Mouse (Mus musculus) layer of hippocampus, adult 2 months (tissue): ENCODE data around the gene Stam. TPM values are rescaled to one million over a fixed set of nuclear protein-coding genes. Genes with fewer than 3 reads are reported as not detected.
A peak's percentile ranks its signal among the peaks of the same experiment; 100 is the strongest.

Source experiments
- DNase-seq, 2 experiments: peaks; one replicate each; pipeline ENCODE4 v3.0.0; 2022; ENCODE audit warnings: low spot score in 2 of 2
- H3K27ac ChIP-seq: fragments of 200-600 bp; 2 replicates; pipeline ENCODE4 v1.8.1; 2022
- H3K4me3 ChIP-seq: fragments of 200-600 bp; 2 replicates; pipeline ENCODE4 v1.8.1; 2022; ENCODE audit warnings: mild to moderate bottlenecking
- CTCF ChIP-seq: fragments of 200-600 bp; conservative IDR thresholded peaks from 2 replicates; pipeline ENCODE4 v1.8.1; 2022; ENCODE audit warnings: antibody characterized with exemption, mild to moderate bottlenecking, moderate library complexity
- total RNA-seq, 2 experiments: library from RNA; stranded (reverse); gene quantifications; 2 replicates each; pipeline ENCODE4 v1.2.3; 2021

Stam gene
- total RNA-seq, 2 experiments from 2014 or later = 86.7 to 87.4 TPM

DNA sequence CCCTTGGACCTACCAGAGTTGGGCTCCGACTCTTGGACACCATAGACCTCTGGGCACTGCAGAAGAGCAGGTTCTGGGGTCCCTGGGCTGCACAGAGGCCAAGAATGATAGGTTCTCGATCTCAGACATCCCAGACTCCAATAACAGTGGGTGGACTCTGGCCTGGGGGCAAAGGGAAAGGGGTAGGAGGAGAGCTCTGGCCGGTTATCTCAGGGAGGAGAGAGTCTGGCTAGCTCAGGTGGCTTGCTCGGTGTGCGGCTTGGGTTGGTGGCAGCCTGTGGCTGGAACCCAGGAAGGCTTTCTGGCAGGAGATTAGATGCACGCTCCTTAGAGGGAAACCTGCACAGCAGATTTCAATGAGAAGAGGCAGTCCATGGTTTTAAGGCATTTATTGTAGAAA, 65.7 kb downstream of the Stam start:
- Histone ChIP-seq H3K27ac (no peak overlapping the region), H3K4me3 (no peak overlapping the region)
- DNase-seq = no peak
- no peak for TF ChIP-seq CTCF

DNA sequence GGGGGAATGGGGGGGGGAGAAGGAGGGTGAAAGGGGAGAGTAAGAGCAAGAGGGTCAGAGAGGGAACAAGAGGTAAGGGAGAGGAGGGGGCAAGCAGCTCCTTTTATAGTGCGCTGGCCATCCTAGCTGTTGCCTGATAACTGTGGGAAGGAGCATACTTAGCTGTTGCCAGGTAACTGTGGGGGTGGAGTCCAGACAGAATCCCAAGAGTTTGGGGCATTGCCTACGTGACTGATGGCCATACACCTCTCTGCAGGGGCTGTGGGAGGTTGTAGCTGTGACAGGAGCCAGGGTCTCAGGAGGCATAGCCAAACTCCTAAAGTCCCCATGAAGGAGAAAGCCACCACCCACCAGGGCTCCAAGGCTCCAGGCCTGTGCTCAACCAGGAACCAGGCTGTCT, 66.1 kb downstream of the Stam start:
- no peak for TF ChIP-seq CTCF
- no peak overlapping the region for H3K27ac ChIP-seq
- no peak overlapping the region for H3K4me3 ChIP-seq
- DNase-seq = no peak

DNA sequence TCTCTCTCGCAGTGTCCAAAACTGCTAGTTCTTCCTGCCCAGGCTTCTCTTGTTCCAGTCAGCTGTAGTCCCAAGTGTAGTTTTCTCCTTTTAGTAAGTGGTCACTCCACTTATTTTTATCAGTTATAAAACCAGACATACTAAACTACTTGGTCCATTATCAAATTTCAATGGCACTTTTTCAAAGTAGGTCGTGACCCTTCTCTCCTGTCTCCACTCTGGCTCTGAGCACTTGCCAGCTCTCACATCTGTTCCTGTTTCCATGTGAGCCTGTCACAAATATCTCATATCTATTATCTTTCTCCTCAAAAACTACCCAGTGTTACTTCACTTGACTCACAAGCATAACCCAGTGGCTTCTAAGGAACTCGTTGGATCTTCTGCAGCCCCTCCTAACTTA, 71.4 kb downstream of the Stam start:
- no peak for DNase-seq
- Histone ChIP-seq H3K4me3 (no peak overlapping the region), H3K27ac (no peak overlapping the region; the same call in 1 of the 2 replicates)
- no peak for TF ChIP-seq CTCF

DNA sequence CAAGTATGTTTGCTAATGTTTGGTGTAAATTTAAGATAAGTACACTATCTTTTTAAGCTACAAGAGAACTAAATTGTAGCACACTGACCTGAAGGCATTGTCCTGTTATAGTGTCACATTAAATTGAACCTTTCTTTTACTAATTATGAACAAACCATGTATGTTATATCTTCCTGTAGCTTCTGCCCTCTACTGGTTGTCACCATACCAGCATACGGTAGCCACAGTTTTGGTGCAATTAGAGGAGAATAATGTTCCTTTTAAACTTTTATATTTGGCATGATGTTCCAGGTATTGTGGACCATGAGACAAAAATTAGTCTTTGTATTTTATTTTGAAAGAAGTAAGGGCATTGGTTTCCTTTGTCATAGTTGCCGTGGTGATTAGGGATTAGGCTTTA, 73.0 kb downstream of the Stam start:
- Histone ChIP-seq H3K4me3 (no peak overlapping the region), H3K27ac (no peak overlapping the region)
- DNase-seq = no peak
- TF ChIP-seq CTCF = peak; percentile 85

DNA sequence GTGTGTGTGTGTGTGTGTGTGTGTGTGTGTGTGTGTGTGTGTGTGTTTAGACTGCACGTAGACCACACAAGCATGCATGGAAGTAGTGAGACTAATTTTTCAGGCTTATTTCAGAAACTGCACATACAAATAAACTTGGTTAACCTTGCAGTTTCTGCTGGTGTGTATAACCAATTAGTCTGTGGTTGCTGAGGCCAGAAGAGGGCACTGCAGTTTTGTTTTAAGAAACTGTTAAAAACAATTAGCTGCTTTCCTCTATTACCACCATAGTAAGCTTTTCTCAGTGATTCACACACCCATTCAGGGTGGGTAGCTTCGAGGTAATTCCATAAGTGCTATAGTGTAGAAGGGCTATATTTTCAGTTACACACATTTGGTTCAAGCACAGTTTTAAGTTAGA, 76.9 kb downstream of the Stam start:
- Histone ChIP-seq H3K27ac (no peak overlapping the region), H3K4me3 (no peak overlapping the region)
- peak; percentile 61 for TF ChIP-seq CTCF
- no peak for DNase-seq

DNA sequence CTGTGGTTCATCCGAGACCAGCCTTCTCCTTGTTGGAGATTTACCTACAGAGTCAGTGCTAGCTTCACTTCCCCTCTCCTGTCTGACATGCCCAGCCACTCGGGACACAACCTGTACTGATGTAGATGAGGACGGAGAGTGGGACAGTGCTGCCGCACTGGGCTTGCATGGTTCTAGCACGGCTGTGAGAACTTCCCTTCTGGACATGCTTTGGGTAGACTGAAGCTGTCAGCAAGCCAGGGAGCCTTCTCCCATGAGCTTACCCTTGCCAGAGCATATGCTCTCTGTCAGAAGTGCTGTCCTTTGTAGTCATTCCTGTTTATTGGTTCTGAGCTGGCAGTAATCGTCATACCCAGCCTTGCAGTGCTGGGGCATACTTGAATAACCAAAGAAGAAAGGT, 78.0 kb downstream of the Stam start:
- no peak for TF ChIP-seq CTCF
- no peak overlapping the region for H3K4me3 ChIP-seq
- no peak overlapping the region for H3K27ac ChIP-seq
- DNase-seq = no peak

DNA sequence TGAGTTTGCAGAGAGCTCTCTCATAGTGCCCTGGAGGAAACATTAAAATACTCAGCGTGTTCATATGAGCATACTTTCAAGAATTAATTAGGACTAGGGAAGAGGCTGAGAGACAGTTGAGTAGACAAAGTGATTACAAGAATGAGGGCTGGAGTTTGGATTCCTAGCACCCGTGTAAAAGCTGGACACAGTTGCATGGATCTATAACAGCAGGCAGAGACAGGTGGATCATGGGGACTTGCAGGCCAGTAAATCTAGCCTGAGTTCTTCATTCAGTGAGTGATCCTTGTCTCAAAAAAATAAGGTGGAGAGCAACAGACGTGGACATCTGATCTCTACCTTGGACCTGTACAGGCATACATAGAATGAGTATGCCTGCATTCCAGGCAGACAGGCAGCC, 85.1 kb downstream of the Stam start:
- Histone ChIP-seq H3K27ac (no peak overlapping the region), H3K4me3 (no peak overlapping the region)
- TF ChIP-seq CTCF = no peak
- DNase-seq = no peak

DNA sequence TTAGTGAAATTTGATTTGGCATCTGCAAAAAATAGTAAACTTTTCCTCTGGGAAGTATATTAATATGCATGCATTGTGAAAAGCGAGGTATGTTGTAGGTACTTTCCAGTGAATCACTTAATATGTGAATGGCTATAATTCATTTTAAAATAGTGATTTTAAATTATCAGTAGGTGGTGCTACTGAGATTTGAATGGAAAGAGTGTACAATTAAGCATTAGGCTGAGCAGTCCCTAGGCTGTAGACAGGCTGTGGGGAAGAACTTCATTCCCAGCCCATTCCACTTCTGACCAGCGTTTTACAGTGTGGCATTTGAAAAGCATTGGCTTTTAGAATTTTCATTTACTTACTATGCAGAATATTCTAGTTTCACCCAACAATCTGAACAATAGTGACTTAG, 85.9 kb downstream of the Stam start:
- DNase-seq = no peak
- peak; percentile 72 for TF ChIP-seq CTCF
- no peak overlapping the region for H3K27ac ChIP-seq

DNA sequence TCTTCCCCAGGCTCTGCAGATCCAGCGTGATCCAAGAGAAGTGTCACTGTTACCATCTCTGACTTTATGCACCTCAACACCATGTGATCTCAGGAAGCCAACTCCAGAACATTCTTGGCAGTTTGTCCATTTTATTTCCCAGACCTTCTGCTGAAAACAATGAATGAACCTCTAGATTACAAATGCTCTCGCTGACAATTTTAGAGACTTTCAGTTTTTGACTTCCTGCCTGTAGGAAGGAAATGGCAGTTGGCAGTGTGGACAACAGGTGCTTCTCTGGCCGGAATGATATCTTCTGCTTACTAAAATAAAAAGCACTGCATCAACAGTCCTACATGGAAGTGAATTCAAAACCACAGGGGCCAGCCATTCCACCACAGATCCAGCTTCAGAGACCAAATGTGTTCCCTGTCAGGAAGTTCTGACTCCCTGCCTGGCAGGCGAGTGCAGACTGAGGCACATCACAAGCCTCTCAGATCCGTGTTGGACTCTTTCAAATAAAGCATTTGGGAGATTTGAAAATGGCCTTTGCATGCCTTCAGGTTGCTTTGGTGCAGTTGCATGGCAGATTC, 90.6 kb downstream of the Stam start:
- no peak for DNase-seq
- TF ChIP-seq CTCF = no peak

More for the DNA sequence above, 85.9 kb downstream of the Stam start:
- no peak overlapping the region for H3K4me3 ChIP-seq

DNA sequence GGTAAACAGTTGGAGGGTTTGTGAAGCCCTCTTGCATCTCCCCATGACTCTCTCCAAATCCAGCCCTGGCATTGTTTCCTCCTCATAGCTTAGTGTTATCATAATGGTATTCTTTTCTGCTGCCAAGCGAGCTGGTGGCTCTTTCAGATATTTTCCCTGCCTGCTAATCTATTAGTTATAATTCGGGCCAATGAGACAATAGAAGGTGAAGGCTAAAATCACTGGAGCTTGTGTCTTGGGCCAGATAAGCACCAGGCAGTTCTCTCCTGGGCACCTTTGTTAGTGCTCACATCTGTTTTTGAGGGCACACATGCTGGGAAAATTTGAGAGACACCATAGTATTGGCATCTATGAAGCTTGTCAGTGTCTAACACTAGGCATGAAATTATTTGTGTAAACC, 91.2 kb downstream of the Stam start:
- DNase-seq = no peak
- Histone ChIP-seq H3K27ac (no peak overlapping the region), H3K4me3 (no peak overlapping the region)
- no peak for TF ChIP-seq CTCF

More for the DNA sequence above, 90.6 kb downstream of the Stam start:
- H3K27ac ChIP-seq = no peak overlapping the region
- no peak overlapping the region for H3K4me3 ChIP-seq

DNA sequence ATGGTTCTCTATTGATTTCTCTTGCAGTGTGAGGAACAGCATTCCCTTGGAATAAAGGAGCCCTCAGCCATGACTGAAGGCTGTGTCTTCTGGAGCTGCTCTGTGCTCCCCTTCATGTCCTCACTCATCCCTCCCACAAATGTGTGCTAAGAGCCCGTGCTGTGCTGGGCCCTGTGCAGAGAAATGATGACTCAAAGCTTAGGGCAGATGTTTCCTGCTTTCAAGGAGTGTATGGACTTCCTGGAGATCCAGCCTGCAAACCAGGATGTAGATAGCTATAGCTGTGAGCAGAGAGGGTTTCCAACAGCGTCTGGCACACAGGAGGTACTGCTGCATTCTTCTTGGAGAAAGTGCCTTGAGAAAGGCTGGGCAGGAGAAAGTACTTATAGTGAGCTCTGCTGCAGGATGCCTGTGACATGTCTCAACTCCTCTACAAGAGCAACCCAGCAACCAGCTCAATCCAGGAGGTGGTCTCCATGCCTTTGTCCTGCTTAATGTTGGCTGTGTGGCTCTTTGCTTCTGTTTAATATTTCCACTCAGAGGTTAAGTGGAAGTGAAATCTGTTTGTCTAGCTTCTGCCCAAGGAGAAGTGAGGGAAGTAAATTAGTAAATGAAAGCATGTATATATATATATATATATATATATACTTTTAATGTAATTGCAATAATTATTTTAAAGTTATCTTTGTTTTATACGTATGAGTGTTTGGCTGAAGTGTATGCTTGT, 91.9 kb downstream of the Stam start:
- H3K4me3 ChIP-seq = no peak overlapping the region
- TF ChIP-seq CTCF = no peak
- DNase-seq = no peak
- H3K27ac ChIP-seq = no peak overlapping the region

DNA sequence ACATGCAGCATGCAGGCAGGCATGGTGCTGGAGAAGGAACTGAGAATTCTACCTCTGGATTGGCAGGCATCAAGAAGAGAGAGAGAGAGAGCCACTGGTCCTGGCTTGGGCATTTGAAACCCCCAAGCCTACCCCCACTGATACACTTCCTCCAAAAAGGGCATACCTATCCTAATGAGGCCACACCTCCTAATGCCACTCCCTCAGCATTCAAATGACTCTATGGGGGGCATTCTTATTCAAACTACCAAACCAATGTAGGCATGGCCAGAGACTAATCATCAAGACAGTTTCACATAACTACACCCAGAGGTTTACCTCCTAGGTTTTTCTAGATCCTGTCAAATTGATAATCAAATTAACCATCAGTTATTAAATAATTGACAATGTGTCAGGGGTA, 93.8 kb downstream of the Stam start:
- no peak for DNase-seq
- Histone ChIP-seq H3K4me3 (no peak overlapping the region), H3K27ac (no peak overlapping the region)
- TF ChIP-seq CTCF = no peak

DNA sequence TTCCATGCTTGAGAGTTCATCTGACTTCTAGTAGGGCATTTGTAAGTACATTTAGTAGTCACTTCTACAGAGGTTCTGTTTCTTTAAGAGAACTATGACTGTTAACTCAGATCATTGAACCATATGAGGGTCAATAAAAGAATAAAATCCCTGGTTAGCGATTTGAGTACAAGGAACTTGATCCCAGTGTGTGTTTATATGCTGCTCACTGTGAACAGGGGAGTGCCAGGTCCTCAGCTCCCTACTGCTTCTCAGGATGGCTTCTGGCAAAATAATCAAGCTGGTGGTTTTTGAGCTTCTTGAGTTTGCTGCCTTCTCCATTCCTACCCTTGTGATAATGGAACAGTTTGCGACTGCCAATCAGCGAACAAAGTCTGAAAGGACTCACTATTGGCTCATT, 100.4 kb downstream of the Stam start, which contains the start of gene Tmem236:
Gene Tmem236 (plus strand): TSS at position 190 of the 400 bp plus-strand sequence.
- H3K27ac ChIP-seq = no peak within 1 kb of the TSS
- TF ChIP-seq CTCF = no peak
- DNase-seq = no peak
- H3K4me3 ChIP-seq = no peak within 1 kb of the TSS
